Mouse (Mus musculus) lung, embryonic 16.5 days (tissue): ENCODE data around the gene Grcc10. TPM values are rescaled to one million over a fixed set of nuclear protein-coding genes. Genes with fewer than 3 reads are reported as not detected.

Experiments
- microRNA counts: library from miRNA; unstranded; fragments of <30 nt; microRNA quantifications from one replicate; lab custom pipeline; 2016
- microRNA-seq: library from miRNA; unstranded; fragments of <30 nt; microRNA quantifications from one replicate; pipeline ENCODE4, GENCODE M21; 2016
- polyA plus RNA-seq: library from polyadenylated mRNA; unstranded; fragments of >200 nt; fragmentation: Nextera tagmentation; extraction: Ambion mirVana; gene quantifications from 2 replicates; pipeline ENCODE4 v1.2.1, GENCODE M21; 2015

Grcc10 gene
- polyA plus RNA-seq, 1 experiment from 2014 or later: 430 TPM

MicroRNAs encoded within 50 kb of the gene (microRNA counts, 519-probe panel; counts per million panel counts)
- 3,771 counts per million, percentile 77 among the panel's probes with 10 or more counts for microRNA mmu-miR-141 (lab: Ali Mortazavi, UCI)
- microRNA mmu-miR-200c (lab: Ali Mortazavi, UCI): 4,485 counts per million, percentile 91 among the panel's probes with 10 or more counts

Small RNAs within 50 kb of the gene (microRNA-seq; reads per million reads assigned to microRNA genes)
- gene Mir141: 2,031 reads per million, percentile 81 among the genes with 10 or more reads in this experiment
- gene Mir200c: 12,503 reads per million, percentile 95 among the genes with 10 or more reads in this experiment

Other genes starting within 250 kb of the Grcc10 start
- gene C1rl, start 248.3 kb downstream of the Grcc10 start, polyA plus RNA-seq: 0.68 and 0.91 TPM in 2 replicates
- 6.0 and 7.5 TPM in 2 replicates for gene C1ra, start 229.0 kb downstream of the Grcc10 start, polyA plus RNA-seq
- gene C1s1, start 199.0 kb downstream of the Grcc10 start, polyA plus RNA-seq: 3.9 and 6.7 TPM in 2 replicates
- gene C1rb, start 171.1 kb downstream of the Grcc10 start, polyA plus RNA-seq: not detected in 2 replicates
- gene C1s2, start 105.3 kb downstream of the Grcc10 start, polyA plus RNA-seq: 0.08 TPM in 1 of 2 replicates, not detected in the other
- gene Lpcat3, start 78.3 kb downstream of the Grcc10 start, polyA plus RNA-seq: 60.9 and 61.9 TPM in 2 replicates
- 188 and 192 TPM in 2 replicates for gene Emg1, start 29.2 kb downstream of the Grcc10 start, polyA plus RNA-seq
- 254 and 278 TPM in 2 replicates for gene Phb2, start 29.0 kb downstream of the Grcc10 start, polyA plus RNA-seq
- gene Ptpn6, start 2.7 kb downstream of the Grcc10 start, polyA plus RNA-seq: 21.3 and 27.3 TPM in 2 replicates
- not detected in 2 replicates for gene Gm45234, start 14.6 kb upstream of the Grcc10 start, polyA plus RNA-seq
- gene Atn1, start 15.2 kb upstream of the Grcc10 start, polyA plus RNA-seq: 14.0 and 14.7 TPM in 2 replicates
- gene Eno2, start 28.3 kb upstream of the Grcc10 start, polyA plus RNA-seq: 3.5 and 4.7 TPM in 2 replicates
- 34.0 and 44.7 TPM in 2 replicates for gene Lrrc23, start 38.4 kb upstream of the Grcc10 start, polyA plus RNA-seq
- gene Spsb2, start 67.3 kb upstream of the Grcc10 start, polyA plus RNA-seq: 13.6 and 14.2 TPM in 2 replicates
- 680 and 700 TPM in 2 replicates for gene Tpi1, start 72.9 kb upstream of the Grcc10 start, polyA plus RNA-seq
- gene Usp5, start 88.1 kb upstream of the Grcc10 start, polyA plus RNA-seq: 138 and 139 TPM in 2 replicates
- gene Cdca3, start 88.2 kb upstream of the Grcc10 start, polyA plus RNA-seq: 175 and 176 TPM in 2 replicates
- gene Gnb3, start 98.9 kb upstream of the Grcc10 start, polyA plus RNA-seq: 0.29 and 0.34 TPM in 2 replicates
- gene P3h3, start 116.4 kb upstream of the Grcc10 start, polyA plus RNA-seq: 8.3 and 15.3 TPM in 2 replicates
- 0.54 and 1.3 TPM in 2 replicates for gene Gpr162, start 122.6 kb upstream of the Grcc10 start, polyA plus RNA-seq
- 0.13 and 0.44 TPM in 2 replicates for gene Cd4, start 146.8 kb upstream of the Grcc10 start, polyA plus RNA-seq
- 1.2 TPM in 2 replicates for gene Lag3, start 170.3 kb upstream of the Grcc10 start, polyA plus RNA-seq
- gene Ptms, start 178.7 kb upstream of the Grcc10 start, polyA plus RNA-seq: 341 and 346 TPM in 2 replicates
- gene Mlf2, start 190.0 kb upstream of the Grcc10 start, polyA plus RNA-seq: 317 and 323 TPM in 2 replicates
- gene Cops7a, start 224.2 kb upstream of the Grcc10 start, polyA plus RNA-seq: 138 and 153 TPM in 2 replicates